Mouse (Mus musculus): ENCODE measurements around the gene Kcnt2. TPM values are rescaled to one million over a fixed set of nuclear protein-coding genes. Genes with fewer than 3 reads are reported as not detected.

The Kcnt2 gene
- polyA plus RNA-seq, 2 experiments: 2.2 to 2.3 TPM

DNA sequence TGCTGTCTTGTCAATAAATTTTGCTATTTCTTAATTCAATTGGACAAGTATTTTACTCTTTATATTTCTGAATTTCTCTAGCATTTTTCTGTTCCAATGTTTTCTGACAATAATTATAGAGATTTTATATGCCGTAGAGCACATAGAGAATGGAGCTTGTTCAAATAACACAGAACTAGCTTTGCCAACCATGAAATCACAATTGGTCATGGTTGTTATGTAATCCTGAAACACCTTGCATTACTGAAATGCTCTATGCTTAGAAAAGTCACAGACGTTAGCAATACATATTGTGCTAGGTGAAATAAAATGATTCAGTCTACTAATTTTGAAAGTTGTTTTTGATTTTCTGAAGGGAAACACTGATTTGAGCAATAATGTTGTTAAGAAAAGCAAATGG lies 118.8 kb downstream of the Kcnt2 start:
- 88% methylated on average over 2 of the region's 2 CpGs for WGBS
- Histone ChIP-seq H3K4me3 (replicated peaks; ENCODE audit: low read length) (no peak overlapping the region), H3K4me1 (ENCODE audit: control insufficient read depth, insufficient read depth, low read length) (no peaks in the 10 kb centered on the region), H3K27ac (replicated peaks; ENCODE audit: low read depth, low read length) (no peak overlapping the region), H3K4me2 (replicated peaks; ENCODE audit: low read depth, low read length, severe bottlenecking) (no peak overlapping the region), H3K36me3 (ENCODE audit: control insufficient read depth, insufficient read depth, low read length) (no peaks in the 10 kb centered on the region), H3K9ac (ENCODE audit: low read depth, low read length, severe bottlenecking) (no peak overlapping the region), H3K27me3 (ENCODE audit: control insufficient read depth, insufficient read depth, low read length) (no peaks in the 10 kb centered on the region), H3K9me3 (ENCODE audit: control insufficient read depth, low read length) (no peaks in the 10 kb centered on the region)
- no peak for TF ChIP-seq POLR2A (IDR thresholded peaks at IDR 0.05; ENCODE audit: borderline replicate concordance, extremely low read depth, insufficient read depth, insufficient read length)
- DNase-seq (ENCODE audit: low spot score): no peak
- ATAC-seq (ENCODE audit: low FRiP score, low read depth): no peak

DNA sequence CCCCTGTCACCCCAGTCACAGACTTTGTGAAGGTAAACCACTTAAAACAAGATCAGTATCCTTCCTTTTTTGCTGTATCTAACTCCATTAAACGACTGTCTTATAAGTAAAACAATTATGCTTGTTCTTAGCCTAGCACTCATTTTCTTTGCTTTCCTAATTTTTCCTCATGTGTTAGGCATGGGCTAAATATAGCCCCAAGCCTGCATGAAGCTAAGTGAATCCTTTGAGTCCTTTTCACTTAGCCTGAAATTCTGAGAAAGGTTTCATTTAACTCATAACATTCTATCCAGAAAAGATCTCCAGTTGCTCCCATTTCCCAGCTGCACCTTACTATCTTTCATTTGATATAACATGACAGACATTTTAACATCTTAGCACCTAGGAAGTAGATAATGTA lies 127.6 kb downstream of the Kcnt2 start:
- no peak overlapping the region for H3K27ac ChIP-seq (replicated peaks; ENCODE audit: low read depth, low read length)
- TF ChIP-seq POLR2A (IDR thresholded peaks at IDR 0.05; ENCODE audit: borderline replicate concordance, extremely low read depth, insufficient read depth, insufficient read length): no peak
- no peak overlapping the region for H3K9ac ChIP-seq (ENCODE audit: low read depth, low read length, severe bottlenecking)
- ATAC-seq (ENCODE audit: low FRiP score, low read depth) (no peak), DNase-seq (ENCODE audit: low spot score) (no peak)
- H3K27me3 ChIP-seq (ENCODE audit: control insufficient read depth, insufficient read depth, low read length): no peaks in the 10 kb centered on the region
- no peak overlapping the region for H3K4me3 ChIP-seq (replicated peaks; ENCODE audit: low read length)
- WGBS: 61% methylated on average over 1 of the region's 1 CpGs
- no peaks in the 10 kb centered on the region for H3K4me1 ChIP-seq (ENCODE audit: control insufficient read depth, insufficient read depth, low read length)
- no peak overlapping the region for H3K4me2 ChIP-seq (replicated peaks; ENCODE audit: low read depth, low read length, severe bottlenecking)
- H3K9me3 ChIP-seq (ENCODE audit: control insufficient read depth, low read length): no peaks in the 10 kb centered on the region
- H3K36me3 ChIP-seq (ENCODE audit: control insufficient read depth, insufficient read depth, low read length): no peaks in the 10 kb centered on the region

DNA sequence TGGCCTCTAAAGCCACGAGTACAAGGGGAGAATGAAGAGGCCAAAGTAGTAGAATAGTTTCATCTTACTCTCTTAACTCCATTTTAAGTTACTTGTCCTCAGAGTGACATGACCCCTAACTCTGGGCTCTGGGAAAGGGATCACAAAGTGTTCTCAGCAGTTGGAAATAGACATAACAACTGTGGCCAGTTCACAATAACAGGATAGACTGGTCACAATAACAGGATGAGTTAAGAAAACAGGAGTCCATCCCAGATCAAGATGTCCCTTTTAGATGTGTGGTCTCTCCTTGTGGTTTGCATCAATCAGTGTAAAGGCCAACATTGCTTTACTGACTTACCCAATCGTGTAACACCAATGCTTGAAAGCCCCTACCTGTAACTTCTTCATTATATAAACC lies 132.8 kb downstream of the Kcnt2 start:
- H3K4me1 ChIP-seq (ENCODE audit: control insufficient read depth, insufficient read depth, low read length): no peaks in the 10 kb centered on the region
- H3K36me3 ChIP-seq (ENCODE audit: control insufficient read depth, insufficient read depth, low read length): no peaks in the 10 kb centered on the region
- H3K4me2 ChIP-seq (replicated peaks; ENCODE audit: low read depth, low read length, severe bottlenecking): no peak overlapping the region
- H3K9ac ChIP-seq (ENCODE audit: low read depth, low read length, severe bottlenecking): no peak overlapping the region
- ATAC-seq (ENCODE audit: low FRiP score, low read depth): no peak
- no peak overlapping the region for H3K27ac ChIP-seq (replicated peaks; ENCODE audit: low read depth, low read length)
- 71% methylated on average over 2 of the region's 2 CpGs for WGBS
- no peak for DNase-seq (ENCODE audit: low spot score)
- no peak for TF ChIP-seq POLR2A (IDR thresholded peaks at IDR 0.05; ENCODE audit: borderline replicate concordance, extremely low read depth, insufficient read depth, insufficient read length)
- H3K27me3 ChIP-seq (ENCODE audit: control insufficient read depth, insufficient read depth, low read length): no peaks in the 10 kb centered on the region
- no peaks in the 10 kb centered on the region for H3K9me3 ChIP-seq (ENCODE audit: control insufficient read depth, low read length)
- no peak overlapping the region for H3K4me3 ChIP-seq (replicated peaks; ENCODE audit: low read length)

DNA sequence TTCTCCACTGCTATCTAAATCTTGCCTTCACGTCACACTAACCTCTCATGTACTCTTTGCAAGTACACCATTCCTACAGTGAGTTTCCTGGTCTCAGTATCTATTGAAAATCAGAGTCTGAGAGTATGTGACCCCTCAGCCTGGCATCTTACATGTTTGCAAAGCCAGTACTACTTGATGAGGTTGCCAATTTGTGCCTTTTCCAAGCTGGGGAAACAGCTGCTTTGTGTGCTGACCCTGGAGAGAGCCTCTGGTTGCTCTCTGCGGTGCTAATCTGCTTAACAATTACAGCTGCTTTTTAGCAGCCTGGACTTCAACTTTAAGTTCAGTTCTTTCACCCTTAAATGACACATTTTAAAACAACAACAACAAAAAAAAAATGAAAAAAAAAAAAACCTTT lies 133.6 kb downstream of the Kcnt2 start:
- ATAC-seq (ENCODE audit: low FRiP score, low read depth): no peak
- 77% methylated on average over 2 of the region's 2 CpGs for WGBS
- TF ChIP-seq POLR2A (IDR thresholded peaks at IDR 0.05; ENCODE audit: borderline replicate concordance, extremely low read depth, insufficient read depth, insufficient read length): no peak

DNA sequence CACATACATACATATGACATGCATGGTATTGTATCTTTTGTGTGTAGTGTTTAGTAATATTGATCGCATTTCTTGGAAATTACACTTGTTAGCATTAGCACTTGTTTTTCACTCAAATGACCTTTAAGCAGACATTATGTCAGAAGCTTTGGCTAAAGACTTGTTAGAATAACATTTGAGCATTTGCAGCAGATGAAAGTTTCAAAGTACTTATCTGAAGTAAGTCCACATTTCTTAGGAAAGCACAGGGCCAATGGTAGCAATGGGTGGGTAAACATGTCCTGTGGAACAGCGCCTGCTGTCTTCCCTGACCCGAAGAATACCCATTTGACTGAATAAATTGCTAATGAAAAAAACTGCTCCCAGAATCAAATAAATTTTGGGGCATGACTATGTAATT lies 135.1 kb downstream of the Kcnt2 start:
- 92% methylated on average over 3 of the region's 3 CpGs for WGBS
- no peaks in the 10 kb centered on the region for H3K9me3 ChIP-seq (ENCODE audit: control insufficient read depth, low read length)
- TF ChIP-seq POLR2A (IDR thresholded peaks at IDR 0.05; ENCODE audit: borderline replicate concordance, extremely low read depth, insufficient read depth, insufficient read length): no peak

More for the DNA sequence above, 133.6 kb downstream of the Kcnt2 start:
- Histone ChIP-seq H3K27ac (replicated peaks; ENCODE audit: low read depth, low read length) (no peak overlapping the region), H3K9ac (ENCODE audit: low read depth, low read length, severe bottlenecking) (no peak overlapping the region), H3K9me3 (ENCODE audit: control insufficient read depth, low read length) (no peaks in the 10 kb centered on the region), H3K4me3 (replicated peaks; ENCODE audit: low read length) (no peak overlapping the region), H3K4me2 (replicated peaks; ENCODE audit: low read depth, low read length, severe bottlenecking) (no peak overlapping the region), H3K4me1 (ENCODE audit: control insufficient read depth, insufficient read depth, low read length) (no peaks in the 10 kb centered on the region), H3K27me3 (ENCODE audit: control insufficient read depth, insufficient read depth, low read length) (no peaks in the 10 kb centered on the region), H3K36me3 (ENCODE audit: control insufficient read depth, insufficient read depth, low read length) (no peaks in the 10 kb centered on the region)
- no peak for DNase-seq (ENCODE audit: low spot score)

DNA sequence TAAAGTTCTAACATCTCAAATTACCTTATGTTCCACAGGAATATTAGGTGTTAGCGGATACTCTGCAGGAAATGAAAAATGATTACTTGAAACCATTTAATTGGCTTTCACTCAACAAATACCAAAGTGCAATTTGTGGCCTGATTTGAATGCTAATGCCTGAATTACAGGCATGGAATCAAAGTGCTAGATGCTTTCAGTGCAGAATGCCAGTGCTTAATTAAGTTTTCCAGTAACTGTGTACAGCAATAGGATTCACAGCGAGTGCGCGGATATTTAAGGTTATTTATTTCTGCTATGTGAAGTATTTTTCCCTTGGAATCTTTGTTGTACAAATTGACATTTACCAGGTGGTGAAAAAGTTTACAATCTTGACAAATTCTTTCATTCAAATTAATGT lies 144.3 kb downstream of the Kcnt2 start:
- no peak for ATAC-seq (ENCODE audit: low FRiP score, low read depth)
- TF ChIP-seq POLR2A (IDR thresholded peaks at IDR 0.05; ENCODE audit: borderline replicate concordance, extremely low read depth, insufficient read depth, insufficient read length): no peak
- H3K27ac ChIP-seq (replicated peaks; ENCODE audit: low read depth, low read length): no peak overlapping the region

More for the DNA sequence above, 135.1 kb downstream of the Kcnt2 start:
- Histone ChIP-seq H3K4me3 (replicated peaks; ENCODE audit: low read length) (no peak overlapping the region), H3K4me1 (ENCODE audit: control insufficient read depth, insufficient read depth, low read length) (no peaks in the 10 kb centered on the region), H3K9ac (ENCODE audit: low read depth, low read length, severe bottlenecking) (no peak overlapping the region), H3K27ac (replicated peaks; ENCODE audit: low read depth, low read length) (no peak overlapping the region), H3K4me2 (replicated peaks; ENCODE audit: low read depth, low read length, severe bottlenecking) (no peak overlapping the region), H3K27me3 (ENCODE audit: control insufficient read depth, insufficient read depth, low read length) (no peaks in the 10 kb centered on the region), H3K36me3 (ENCODE audit: control insufficient read depth, insufficient read depth, low read length) (no peaks in the 10 kb centered on the region)
- no peak for ATAC-seq (ENCODE audit: low FRiP score, low read depth)
- DNase-seq (ENCODE audit: low spot score): no peak

More for the DNA sequence above, 144.3 kb downstream of the Kcnt2 start:
- H3K4me3 ChIP-seq (replicated peaks; ENCODE audit: low read length): no peak overlapping the region
- H3K4me1 ChIP-seq (ENCODE audit: control insufficient read depth, insufficient read depth, low read length): no peaks in the 10 kb centered on the region
- WGBS: 45% methylated on average over 4 of the region's 4 CpGs
- H3K9me3 ChIP-seq (ENCODE audit: control insufficient read depth, low read length): no peaks in the 10 kb centered on the region
- DNase-seq (ENCODE audit: low spot score): no peak
- H3K4me2 ChIP-seq (replicated peaks; ENCODE audit: low read depth, low read length, severe bottlenecking): no peak overlapping the region
- no peak overlapping the region for H3K9ac ChIP-seq (ENCODE audit: low read depth, low read length, severe bottlenecking)
- H3K27me3 ChIP-seq (ENCODE audit: control insufficient read depth, insufficient read depth, low read length): no peaks in the 10 kb centered on the region
- H3K36me3 ChIP-seq (ENCODE audit: control insufficient read depth, insufficient read depth, low read length): no peaks in the 10 kb centered on the region
